Mouse (Mus musculus): ENCODE results near the gene B230307C23Rik.
"Not testable (repeated sequence)": the region's sequence is repeated elsewhere in the genome, so short reads cannot be mapped to it uniquely, and the experiment has no call there.

B230307C23Rik gene

DNA sequence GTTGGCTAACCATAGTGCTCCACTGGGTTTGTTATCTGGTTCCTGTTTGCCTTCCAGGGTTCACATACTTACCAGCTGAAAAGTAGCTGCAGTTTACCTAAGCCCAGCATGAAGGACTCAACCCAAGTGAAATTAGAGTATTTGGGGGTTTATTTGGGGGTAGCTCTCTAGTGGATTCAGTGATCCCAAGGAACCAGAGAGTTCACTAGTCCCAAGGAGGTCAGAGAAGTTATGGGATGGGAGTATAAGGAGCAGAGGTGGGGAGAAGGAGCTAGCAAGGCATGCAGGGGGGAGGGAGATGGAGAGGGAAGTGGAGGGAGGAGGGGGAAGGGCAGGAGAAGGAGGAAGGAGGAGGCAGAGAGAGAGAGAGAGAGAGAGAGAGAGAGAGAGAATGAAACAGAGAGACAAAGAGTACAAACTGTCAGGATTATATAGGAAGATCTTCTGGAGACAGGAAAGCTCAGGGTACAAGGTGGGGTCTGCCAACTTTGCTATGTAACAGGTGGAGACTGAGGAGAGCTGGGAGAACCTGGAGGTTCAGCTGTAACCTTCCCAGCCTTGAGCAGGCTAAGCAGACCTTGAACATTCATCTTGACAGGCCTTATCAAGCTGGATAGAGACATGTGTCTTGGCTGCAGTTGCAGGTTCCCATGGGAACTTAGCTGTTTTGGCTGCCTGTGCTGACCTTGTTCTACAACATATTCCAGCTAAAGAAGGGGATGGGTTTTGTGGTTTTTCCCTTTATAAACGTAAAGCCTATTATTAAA is 1.1 kb upstream of the B230307C23Rik start:
- ATAC-seq (ENCODE audit: insufficient number of reproducible peaks, low FRiP score, low TSS enrichment): no peak

- not testable (repeated sequence) for ATAC-seq (ENCODE audit: insufficient number of reproducible peaks, low FRiP score, low TSS enrichment)
Observed at GRCm38 (mm10) chr16:97997383-97997731, 242 bp downstream of the B230307C23Rik start.

DNA sequence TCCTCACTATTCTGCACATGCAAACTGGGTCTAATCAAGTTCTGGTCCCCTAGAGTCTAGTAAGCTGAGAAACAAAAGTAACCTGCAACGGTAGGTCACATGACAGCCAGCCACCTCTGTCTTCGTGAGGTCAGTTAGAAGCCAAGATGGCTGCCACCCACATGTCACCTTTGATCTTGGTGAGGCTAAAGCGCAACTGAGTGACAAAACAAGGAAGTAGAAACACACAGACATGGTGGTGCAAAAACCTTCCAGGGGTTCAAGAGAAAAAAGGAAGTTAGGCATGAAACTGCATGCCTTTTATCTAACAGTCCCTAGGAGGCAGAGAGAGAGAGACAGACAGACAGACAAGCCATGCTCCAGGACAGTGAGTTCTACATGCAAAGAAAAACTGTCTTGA is 25.0 kb downstream of the B230307C23Rik start:
- no peak for ATAC-seq (ENCODE audit: insufficient number of reproducible peaks, low FRiP score, low TSS enrichment)

DNA sequence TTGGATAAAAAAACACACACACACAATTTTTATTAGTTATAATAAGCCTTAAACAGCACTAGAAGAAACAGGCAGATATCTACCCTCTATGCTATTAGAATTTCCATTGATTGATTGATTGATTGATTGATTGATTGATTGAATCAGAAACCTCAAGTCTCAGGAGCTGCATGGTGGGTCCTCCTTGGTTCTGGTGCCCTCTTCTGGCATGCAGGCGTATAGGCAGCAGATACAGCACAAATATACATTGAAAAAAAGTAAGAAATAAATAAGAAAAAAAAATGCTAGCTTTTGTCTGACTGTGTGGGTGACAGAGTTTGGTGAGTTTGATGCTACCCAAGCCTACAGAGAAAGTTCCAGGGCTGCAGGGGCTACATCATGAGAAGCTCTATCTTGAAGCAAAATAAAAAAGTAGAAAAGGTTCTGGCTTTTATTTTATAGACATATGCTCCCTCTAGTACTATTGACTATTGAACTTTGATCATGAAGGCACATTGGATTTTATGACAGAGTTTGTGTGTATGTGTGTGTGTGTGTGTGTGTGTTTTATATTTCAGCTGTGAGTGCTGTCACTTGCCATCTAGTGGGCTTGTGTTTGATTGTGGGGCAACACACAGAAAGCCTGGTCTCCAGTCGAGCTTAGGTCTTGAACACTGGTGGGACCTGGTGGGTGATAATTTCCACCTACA is 25.7 kb downstream of the B230307C23Rik start:
- ATAC-seq (ENCODE audit: insufficient number of reproducible peaks, low FRiP score, low TSS enrichment): no peak; the same call in 1 of the 2 replicates

DNA sequence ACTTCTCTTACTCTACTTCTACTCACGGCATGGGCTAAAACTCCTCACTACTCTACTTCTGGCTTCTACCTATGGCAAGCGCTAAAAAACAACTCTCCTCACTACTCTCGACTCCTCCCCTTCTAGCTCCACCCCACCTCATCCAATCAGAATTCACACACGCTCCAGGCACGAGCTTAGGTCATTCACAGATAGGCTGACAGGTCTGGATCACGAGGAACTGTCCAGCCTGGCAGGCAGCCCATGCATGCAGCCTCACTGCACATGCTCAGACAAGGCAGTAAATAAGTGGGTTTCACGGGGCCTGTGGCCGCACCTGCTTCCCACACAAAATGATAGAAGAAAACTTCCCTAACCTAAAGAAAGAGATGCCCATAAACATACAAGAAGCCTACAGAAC is 29.1 kb downstream of the B230307C23Rik start:
- not testable (repeated sequence) for ATAC-seq (ENCODE audit: insufficient number of reproducible peaks, low FRiP score, low TSS enrichment)

DNA sequence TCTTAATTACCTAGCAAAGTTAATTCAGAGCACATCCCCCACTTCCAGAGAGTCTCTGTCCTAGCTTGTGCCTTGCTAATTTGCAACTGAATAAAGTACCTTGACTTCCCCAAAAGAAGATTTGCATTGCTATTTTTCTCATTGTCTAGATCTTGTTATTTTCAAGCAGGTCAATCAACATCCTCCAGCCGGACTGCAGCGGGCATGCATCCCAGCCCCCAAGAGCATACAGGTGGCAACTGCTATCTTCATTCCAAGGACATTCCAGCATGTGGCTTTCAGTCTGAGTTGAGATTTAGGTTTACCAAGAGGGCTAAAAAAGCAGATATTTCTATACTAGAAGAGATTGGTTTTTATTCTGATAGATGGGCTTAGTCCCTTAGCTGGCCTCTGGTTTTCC is 37.9 kb downstream of the B230307C23Rik start:
- not testable (repeated sequence) for ATAC-seq (ENCODE audit: insufficient number of reproducible peaks, low FRiP score, low TSS enrichment)

DNA sequence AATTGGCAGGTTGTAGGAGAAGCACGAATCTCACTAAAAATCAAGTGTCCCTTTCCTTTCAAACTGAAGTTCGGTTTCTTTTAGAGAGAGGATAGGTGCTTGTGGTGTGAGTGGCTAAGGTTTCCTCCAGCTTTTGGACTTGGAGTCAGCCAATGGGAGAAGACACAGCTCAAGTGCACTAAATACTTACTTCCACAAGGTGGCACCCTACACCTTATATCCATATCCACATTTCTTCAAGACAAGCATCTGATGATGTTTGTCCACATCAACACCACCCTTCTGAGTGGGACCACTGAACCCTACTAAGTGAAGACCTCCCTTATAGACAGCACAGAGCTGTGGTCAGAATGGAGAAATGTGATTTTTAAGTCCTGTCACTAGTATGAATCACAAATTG is 44.6 kb downstream of the B230307C23Rik start:
- no peak for ATAC-seq (ENCODE audit: insufficient number of reproducible peaks, low FRiP score, low TSS enrichment)

DNA sequence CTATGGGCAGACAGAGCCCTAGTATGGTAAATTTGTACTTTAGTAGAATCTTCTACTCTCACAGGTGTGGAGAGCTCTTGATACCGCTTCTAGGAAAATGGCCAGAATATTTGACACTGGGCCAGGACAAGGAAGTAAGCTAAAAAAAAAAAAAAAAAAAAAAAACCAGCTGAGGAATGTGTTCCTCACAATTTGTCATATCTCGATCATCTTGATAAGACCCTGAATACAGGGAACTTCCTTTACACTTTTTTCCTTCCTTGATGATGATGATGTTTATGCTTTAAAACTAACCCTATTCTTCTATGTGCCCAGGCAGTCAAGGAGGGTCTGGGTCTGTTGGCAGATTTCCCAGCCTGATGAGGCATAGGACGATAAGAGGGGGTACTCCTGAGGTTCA is 82.3 kb downstream of the B230307C23Rik start:
- not testable (repeated sequence) for ATAC-seq (ENCODE audit: insufficient number of reproducible peaks, low FRiP score, low TSS enrichment)

- ATAC-seq (ENCODE audit: insufficient number of reproducible peaks, low FRiP score, low TSS enrichment): not testable (repeated sequence)
Observed at GRCm38 (mm10) chr16:98081140-98081539, 84.0 kb downstream of the B230307C23Rik start.
